Mouse (Mus musculus) adrenal gland, adult 2 months (tissue): ENCODE results near the gene Them7. TPM values are rescaled to one million over a fixed set of nuclear protein-coding genes. Genes with fewer than 3 reads are reported as not detected.
A peak's percentile ranks its signal among the peaks of the same experiment; 100 is the strongest.

Experiments
- DNase-seq: peaks from one replicate; pipeline ENCODE4 v3.0.0; 2021
- polyA plus RNA-seq: library from polyadenylated mRNA; depleted of rRNA; stranded (reverse); fragments of >200 nt; gene quantifications from 2 replicates; pipeline ENCODE4 v1.2.3, GENCODE M21; 2012
- total RNA-seq, 2 experiments: library from RNA; stranded (reverse); gene quantifications; 2 replicates each; pipeline ENCODE4 v1.2.3; 2021

Gene Them7
- total and polyA plus RNA-seq, 3 experiments, result 0.16 to 0.84 (median 0.76) TPM

DNA sequence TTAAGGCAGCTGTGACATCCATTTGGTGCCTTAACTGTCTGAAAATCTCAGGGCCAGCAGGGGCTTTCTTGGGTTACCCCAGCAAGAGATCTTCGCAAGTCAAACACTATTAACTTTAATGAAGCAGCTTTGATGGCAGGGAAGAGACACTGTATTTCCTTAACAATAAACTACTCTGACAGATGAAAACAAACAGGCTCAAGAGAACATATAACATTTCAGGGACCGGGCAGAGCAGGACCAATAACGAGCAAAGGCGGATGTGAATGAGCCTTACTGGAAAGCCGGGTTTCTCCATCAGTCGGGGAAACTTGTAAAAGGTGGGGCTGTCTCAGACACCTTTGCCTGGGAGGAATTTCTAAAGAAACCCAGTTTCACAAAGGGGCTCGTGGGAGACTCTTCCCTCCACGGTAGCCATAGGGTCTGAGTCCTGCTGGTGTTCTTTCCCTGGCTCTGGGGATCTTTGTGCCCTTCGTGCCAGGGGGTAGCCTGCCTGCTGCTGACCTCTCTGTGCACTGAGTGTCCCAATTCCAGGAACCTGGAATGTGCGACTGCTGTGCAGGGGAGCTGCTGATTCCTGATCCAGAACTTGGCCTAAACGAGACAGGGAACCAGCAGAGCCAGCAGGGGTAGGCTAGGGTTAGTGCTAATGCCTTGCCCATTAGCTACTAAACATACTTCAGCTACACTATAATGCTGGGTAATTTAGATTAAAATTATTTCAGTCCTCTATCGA lies 11.4 kb downstream of the Them7 start:
- no peak for DNase-seq

DNA sequence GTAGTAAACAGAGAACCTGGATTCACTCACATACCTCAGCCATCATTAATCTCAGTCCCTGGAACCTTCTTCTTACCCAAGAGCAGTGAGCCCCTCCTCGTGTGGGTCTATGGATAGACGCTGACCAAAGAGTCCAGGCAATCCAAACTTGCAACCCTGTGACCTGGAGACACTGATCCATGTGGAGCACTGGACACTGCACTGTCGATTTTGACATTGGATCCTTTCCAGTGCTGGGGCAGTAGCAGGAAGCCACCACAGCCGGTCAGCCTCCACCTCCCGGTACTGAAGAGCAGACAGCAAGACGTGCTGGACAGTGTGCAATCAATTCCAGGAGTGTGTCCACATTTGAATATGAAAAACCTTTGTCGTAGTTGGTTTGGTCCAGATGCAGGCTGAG lies 13.3 kb downstream of the Them7 start:
- no peak for DNase-seq

DNA sequence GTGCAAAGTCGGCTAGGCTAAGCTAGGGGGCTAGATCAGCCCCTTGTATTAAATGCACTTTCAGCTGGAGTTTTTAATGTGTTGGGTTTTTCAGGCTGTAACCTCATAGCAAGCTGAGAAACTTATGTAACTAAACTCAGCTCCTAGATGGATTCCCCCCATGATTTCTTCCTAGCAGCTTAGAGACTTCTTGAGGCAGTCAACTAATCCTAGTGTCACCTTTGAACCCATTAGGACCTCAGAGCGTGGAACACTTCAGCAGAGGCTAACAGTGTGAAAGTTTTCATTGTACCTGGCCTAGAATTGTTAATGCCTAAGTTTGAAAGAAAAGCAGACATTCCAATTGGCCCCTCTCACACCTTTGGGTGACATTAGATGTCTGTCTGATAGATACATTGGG lies 13.7 kb downstream of the Them7 start:
- no peak for DNase-seq

DNA sequence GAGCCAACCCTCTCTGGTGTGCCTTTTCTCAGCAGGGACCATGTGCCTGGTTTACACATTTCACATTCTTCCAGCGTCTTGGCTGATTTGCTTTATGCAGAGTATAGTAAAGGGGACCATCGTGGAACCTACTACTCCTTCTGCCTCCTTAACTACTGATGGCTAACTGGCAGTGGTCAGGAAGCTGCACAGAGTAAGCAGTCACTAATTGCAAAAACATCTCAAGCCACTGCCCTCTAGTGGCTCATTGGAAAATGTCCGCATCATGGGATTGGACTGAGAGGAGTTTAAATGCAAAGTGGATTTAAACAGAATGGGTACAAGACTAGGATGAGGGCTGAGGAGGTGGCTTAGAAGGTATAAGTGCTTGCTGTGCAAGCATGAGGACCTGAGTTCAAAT lies 14.7 kb downstream of the Them7 start:
- no peak for DNase-seq

DNA sequence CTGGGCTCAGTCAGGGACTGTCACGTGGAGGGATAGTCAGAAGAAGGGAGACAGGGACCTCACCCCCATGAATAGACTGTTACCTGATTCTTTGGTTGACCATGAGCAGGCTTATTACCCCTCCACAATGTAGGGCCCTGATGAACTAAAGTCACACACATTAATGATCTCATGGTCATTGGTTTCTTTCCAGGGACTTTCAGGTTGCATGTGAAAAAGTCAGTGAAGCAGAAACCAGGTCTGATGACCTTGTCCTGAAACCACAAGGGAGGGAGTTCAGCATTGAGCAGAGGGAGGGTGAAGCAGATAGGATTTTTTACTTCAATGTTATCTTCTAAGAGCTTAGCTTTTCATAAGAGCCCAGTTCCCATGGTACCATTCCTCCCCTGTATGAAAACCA lies 16.5 kb downstream of the Them7 start:
- DNase-seq, result no peak

DNA sequence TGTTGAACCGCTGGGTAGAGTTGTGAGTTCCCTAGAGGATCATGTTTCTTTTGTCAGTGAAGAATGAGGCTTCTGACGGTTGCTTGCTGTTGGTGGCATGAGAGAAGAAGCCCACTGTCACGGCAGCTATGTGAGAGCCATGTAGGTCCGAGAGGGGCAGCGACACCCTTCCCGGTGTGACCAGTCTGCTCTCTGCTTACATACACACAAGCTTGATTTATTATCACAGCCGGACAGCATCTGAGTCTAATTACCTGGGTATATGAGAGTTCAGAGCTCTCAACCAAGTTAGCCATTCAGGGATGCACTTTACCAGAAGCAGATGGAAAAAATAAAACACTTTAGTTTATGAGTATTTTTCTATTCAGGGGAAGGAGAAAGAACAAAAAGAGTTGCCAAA lies 18.8 kb downstream of the Them7 start:
- no peak for DNase-seq

DNA sequence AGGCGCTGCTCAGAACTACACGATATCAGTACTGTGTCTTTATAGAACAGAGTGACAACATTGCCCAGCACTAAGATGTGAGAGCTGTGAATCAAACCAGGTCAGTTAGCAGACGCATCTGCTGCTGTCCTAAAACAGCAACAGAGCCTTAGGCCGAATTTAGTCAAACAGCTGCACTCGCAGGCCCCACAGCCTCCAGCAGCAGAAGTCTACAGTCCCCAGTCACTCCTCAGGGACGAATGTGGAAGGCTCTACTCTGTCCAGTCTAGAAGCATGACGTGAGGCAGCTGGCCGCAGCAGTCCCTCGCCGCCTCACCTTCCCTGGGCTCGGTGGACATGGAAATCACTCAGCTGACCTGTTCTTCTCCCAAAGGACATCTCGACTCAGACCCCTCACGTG lies 20.6 kb downstream of the Them7 start:
- DNase-seq, result no peak

DNA sequence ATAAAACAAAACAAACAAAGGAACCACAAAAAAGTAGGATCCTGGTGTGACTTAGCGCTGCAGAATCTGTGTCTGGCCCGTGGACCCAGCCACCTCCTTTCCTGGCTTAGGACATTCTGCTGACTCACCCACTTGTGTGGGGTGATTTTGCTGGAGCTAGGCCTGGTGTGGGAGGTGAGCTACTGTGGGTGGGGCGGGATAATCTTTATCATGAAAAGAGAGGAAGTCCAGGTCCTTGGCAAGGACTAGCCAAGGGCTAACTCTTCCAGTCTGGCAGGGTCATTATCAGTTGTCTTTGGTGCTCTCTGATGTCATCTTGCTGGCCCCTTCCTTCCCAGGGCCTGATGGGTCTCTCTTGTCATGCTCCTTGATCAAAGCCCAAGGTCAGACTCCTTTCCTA lies 27.9 kb downstream of the Them7 start:
- peak; percentile 27 for DNase-seq

DNA sequence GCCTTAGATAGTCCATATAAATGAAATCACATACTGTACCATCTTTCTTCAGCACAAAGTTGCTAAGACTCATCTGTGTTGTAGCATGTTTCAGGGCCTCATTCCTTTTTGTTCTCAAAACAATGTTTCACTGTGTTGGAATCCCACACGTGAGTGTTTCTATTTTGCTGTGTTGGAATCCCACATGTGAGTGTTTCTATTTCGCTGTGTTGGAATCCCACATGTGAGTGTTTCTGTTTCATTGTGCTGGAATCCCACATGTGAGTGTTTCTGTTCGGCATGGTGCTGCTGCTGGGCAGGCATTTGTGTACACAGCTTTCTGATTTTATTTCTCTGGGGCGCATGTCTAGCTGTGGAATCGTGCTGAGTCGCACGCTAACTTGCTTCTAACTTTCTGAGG lies 28.7 kb downstream of the Them7 start:
- no peak for DNase-seq

DNA sequence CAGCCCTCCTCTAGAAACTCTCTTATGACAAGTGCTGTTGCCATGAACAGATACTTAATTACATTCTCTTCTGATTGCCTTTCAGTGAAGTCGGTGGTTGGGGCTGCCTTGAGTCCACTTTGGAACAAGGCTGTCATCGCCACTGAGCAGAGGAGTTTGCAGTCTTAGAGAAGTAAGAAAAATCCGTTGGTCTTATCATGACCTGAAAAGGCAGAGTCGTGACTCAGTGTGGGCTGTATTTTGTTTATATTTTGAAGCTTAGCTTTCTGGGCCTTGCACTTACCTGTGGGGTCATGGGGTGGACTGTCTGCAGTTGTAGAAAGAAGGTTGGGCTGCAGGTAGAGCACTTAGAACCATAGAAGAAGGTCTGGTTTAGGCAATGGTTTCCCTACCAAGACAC lies 31.3 kb downstream of the Them7 start:
- DNase-seq, result no peak

DNA sequence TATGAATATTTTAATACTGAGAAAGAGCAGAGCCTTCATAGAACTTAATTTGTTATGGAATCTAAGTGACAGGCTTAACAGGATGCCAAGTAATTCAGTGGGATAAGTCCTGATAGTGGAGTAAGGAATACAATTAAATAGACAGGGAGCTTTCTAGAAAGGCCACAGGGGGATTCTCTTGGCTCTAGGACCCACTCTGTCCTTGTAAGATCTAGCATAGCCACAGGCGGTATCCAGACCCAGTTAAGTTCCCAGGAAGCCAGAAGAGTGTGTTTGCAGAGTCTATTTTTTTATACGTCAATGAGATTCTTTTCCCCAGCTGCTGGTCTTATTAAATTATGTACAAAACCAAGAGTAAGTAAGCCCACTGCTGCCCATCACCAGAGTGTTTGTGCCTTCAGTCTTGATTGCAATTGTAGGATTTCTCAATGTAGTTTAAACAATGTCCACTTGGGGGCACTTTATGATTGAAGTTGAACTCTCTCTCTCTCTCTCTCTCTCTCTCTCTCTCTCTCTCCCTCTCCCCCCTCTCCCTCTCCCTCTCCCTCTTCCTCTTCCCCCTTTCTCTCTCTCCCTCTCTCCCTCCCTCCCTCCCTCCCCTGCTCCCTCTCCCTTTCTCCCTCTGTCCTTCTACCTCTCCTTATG lies 32.4 kb downstream of the Them7 start:
- DNase-seq, result no peak

DNA sequence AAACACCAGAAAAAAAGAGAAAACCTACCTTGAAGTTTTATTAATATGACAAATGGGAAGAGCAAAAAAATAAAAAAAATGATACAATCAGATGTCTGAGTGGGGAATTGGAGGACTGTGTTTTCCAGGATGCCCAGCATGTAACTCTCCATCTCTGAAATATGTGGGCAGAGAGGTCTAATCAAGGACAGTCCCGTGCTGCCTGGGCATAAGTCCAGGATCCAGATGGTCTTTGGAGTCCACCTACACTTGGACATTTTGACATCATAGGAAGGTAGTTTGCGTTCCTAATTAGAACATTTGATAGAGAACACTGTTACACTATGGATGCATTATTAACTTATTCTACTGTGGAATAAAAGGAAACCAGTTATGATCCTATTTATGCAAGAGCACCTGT lies 33.3 kb downstream of the Them7 start:
- no peak for DNase-seq

DNA sequence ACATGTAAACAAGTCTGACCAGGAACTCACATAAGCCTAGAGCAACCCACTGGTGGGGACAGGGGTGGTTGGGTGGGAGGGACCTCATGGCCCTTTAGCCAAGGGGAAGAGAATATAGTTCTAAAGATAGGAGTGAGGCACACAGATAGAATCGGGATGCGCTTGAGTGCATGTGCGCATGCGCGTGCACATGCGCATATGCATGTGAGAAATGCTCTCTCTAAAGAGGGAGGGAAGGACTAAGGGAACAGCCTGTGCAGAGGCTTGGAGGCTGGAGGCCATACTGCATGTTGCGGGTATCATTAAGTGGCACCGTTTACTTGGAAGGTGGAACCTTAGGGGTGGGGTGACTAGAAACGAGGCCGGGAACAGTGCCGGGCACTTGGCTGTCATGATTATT lies 37.2 kb downstream of the Them7 start:
- no peak for DNase-seq

DNA sequence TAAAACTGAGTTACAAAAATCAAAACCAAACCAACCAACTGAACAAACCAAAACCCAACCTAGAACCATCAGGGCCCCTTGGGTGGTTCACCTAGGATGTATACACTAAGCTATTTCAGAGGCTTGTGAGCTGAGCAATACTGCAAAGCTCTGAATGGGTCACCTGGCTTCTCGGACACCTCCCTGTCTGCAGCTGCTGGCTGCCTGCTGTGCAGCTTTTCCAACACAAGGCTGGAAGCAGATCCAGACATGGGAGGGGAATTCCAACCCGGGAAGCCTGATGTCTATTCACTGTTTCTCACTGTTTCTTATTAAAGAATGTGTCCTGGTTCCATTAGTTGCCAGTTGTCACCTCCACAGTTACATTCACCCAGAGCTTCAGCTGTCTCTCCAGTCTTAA lies 39.1 kb downstream of the Them7 start:
- DNase-seq, result no peak

DNA sequence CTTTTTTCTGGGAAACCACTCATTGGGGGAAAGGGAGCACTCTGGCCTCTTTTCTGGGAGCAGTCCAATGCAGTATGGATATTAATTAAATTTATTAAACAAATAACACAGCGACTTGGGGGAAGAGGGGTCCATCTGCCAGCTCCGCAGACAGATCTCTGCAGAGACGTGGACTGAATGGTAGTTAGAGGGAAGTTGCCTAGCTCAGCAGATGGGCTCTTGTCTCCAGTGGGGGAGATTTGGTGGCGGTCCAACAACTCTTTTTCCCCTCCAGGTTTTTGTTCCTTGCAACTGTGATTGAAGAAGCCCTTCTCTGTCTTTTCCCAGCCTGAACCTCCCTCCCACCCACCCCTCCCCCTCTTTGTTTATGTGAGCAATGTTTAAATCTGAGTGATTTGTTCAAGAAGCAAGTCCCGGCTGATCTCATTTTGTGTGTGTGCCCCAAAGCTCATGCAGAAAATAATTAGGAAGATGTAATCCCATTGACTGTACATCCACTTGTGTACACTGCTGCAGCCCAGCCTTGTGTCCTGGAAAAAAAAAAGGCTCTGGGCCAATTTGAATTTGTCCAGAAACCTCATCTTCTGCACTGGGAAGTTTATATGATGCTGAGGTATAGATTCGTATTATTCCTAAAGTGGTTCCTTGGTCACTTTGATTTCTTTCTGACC lies 58.4 kb downstream of the Them7 start:
- DNase-seq, result no peak

DNA sequence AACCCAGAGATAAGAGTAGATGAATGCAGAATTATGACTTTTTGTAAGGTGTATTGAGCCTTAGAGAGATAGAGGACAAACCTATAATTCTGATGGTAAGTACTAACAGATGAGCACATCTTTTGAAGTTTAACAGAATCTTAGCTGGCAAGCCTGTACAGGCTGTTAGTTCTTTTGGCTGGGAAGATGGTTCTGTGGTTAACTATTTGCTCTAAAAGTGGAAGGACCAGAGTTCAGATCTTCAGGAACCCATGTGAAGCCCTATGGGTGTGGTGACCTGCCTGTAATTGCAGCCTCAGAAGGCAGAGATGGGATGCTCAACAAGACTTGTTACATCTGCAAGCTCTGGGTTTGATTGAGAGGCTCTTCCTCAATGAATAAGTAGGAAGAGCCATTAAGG lies 59.7 kb downstream of the Them7 start:
- DNase-seq, result no peak

DNA sequence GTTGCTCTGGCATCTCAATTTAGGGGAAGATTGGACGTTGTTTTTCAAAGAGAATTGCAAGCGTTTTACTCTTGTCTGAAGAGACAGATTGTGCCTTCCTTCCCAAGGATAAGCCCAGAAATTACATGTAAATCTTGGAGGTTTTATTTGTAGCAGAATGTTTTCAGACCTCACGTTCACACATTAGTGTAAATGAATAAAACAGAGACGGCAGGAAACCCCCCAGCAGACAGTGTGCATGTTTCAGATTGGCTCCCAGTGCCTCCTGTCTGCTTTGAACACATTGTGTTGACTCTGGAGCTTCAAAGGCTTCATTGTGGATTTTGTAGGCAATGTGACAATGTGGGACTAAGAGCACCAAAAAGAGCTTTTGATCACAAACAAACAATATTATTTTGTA lies 60.7 kb downstream of the Them7 start:
- no peak for DNase-seq

DNA sequence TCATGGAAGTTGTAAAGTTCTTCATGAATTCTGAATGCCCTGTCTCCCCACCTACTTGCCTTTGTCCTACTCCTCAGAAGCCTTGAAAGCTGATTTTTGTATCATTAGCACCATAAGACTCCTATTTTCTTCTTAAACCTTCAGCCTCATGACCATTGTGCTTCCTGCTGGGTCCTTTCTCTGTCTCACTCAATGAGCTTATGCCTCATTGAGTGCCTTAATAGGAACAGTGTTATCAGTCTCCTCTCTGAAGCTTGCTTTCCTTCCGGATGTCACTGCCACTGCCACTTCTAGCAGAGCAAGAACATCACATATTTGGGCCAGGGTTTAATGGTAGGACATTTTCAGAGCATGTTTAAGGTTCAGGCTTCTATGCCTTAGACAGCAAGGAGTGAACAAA lies 71.7 kb downstream of the Them7 start:
- no peak for DNase-seq

DNA sequence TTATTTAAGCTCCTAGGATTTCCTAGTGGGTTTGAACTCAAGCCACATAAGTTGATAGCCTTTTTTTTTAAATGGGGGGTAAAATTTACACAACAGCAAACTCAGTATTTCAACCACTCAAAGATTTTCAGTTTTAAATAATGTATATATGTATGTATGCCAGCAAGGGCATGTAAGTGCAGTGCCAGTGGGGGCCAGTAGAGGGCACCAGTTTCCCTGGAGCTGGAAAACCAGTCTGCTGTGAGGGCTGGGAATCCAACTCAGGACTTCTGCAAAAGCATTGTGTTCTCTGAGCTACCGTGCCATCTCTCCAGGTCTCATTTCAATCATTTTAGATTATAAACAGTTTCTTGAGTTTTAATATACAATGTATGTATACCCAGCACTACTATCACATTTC lies 74.8 kb downstream of the Them7 start:
- no peak for DNase-seq

DNA sequence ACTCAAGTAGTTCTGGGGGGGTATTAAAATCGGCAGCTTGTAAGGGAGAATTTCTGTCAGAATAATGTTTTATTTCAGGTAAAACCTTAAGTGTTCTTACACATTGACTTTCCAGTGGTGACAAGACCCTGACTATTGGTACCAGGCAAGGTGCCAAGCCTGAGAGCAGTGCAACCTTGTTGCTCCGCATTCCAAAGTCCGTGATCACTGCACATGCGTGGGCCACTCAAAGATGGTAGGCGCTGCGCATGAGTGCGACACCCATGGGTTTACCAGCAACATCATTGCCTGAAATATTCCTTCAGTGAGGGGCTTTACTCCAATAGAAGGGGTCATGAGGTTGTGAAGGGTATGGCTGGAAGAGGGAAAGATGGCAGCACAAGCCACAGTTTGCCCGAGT lies 77.0 kb downstream of the Them7 start:
- DNase-seq, result no peak

DNA sequence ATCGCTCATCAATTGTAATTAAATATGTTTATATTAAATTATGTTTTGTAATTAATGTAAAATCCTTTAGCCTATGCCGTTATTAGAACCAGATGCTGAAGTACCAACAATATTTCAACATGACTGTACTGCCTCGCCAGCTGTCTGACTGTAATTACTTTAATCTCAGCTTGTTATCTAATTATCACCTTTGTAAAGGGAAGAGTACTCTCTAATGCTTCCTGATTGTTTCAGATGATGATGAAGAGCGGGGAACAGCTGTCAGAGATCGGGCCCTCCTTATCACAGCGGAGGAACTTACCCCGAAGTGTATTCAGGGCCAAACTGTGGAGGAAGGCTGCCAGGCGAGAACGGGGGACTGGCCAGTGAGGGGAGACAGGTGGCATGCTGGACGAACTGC lies 77.4 kb downstream of the Them7 start:
- DNase-seq, result no peak

DNA sequence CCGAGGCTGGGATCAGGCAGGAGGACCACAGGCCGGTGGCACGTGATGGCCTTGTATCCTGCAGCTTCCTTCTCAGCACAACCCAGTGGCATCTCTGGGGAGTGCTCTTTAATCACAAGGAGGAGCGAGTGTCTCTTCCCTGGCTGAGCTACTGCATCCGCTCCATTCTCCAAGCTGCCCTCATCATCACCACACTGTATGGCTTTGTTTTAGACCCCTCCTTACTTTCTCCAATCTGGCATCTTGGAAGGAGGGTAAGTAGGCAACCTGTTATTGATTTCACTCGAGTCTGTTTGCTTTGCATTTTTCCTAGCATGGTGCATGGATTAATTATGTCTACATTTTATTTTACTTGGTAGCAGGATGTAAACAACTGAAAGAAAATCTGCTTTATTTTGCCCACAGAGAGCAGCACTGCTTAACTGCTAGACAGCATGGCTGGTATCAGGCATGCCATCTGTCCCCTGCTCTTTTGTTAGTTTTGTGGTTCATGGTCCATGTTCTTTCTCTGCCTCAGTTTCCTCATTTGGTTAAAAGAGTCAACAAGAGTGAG lies 79.9 kb downstream of the Them7 start:
- DNase-seq, result no peak

DNA sequence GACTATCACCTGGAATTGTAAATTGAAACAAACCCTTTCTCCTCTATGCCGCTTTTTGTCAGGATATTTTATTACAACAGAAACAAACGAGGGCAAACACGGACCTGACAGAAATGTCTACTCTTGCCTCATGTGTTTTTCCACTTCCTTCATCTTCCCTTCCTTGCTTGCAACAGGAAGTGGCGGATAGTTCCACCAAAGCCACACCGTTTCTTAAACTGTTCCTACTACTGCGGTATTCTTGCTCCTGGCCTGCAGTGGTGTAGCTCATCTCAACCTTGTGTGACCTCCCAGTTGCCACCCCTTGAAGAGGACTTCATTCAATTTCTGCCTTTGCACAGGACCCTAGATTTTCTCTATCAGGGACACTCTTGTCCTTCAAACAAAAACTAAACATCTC lies 81.8 kb downstream of the Them7 start:
- DNase-seq, result no peak
